Mouse (Mus musculus) gastrocnemius, postnatal 10 days (tissue): ENCODE measurements around the gene Cfap45. TPM values are rescaled to one million over a fixed set of nuclear protein-coding genes. Genes with fewer than 3 reads are reported as not detected.

Experiments
- DNase-seq: peaks from one replicate; pipeline ENCODE4 v3.0.0; 2021; ENCODE audit warnings: mixed read lengths
- long read RNA-seq, 2 experiments: library from polyadenylated mRNA; stranded (forward); transcript quantifications; one replicate each; pipeline ENCODE4 v2.0.0; 2021
- total RNA-seq, 2 experiments: library from RNA; stranded (reverse); gene quantifications; 2 replicates each; pipeline ENCODE4 v1.2.3; 2021

Cfap45 gene
- 1 to 10 TPM in 1 of 2 experiments, under 1 TPM in 1; 0.75 to 1.1 TPM for total RNA-seq
- long read RNA-seq, experiment 1, partial matches to known transcripts = 0 of 3 reads
- long read RNA-seq, experiment 1, other reads (novel, unspliced or antisense) = 2 of 3 reads
- long read RNA-seq, experiment 2, partial matches to known transcripts = 0 of 1 reads
- long read RNA-seq, experiment 2, other reads (novel, unspliced or antisense) = 1 of 1 reads

DNA sequence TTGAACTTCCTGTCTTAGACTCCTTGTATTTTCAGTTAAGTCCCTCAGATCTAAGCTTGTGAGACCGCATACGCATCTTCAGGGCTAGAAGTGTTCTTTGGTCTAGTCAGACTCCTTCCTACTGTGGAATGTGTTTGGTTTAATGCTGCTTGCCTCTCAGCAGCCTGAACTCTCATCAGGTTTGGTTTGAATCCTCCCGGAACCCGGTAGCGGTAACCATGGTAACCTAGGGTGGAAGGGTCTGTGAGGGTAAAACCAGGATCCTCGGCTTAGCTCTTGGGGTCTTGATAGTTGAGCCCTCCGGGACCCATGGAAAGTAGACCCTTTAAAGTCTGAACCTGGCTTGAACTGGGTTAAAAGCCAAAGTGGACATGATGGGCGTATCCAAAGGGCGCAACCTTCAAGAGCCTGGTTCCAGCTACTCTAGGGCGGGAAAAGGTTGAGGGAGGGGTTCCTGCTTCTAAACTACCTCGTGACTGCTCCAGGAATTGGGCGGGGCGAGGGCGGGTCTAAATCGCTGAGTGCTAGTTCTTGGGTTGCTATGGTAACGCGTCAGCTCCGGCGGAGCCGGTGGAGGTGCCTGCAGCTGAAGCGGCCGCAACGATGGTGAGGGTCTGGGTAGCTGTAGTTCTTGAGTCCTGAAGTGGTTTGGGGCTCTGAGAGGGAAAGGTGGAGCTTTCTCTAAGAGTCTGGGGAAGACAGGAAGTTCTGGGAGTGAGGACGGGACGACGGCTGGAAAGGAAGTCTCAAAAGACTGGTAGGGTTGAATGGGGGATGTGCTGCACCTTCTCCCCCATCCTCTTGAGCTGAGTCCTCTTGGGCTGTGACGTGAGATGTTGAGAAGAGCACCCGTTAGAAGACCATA is at the start of gene Cfap45:
Gene Cfap45, plus strand, starts transcription at position 226 of the 865 bp plus-strand sequence.
- peak; percentile 59 for DNase-seq

DNA sequence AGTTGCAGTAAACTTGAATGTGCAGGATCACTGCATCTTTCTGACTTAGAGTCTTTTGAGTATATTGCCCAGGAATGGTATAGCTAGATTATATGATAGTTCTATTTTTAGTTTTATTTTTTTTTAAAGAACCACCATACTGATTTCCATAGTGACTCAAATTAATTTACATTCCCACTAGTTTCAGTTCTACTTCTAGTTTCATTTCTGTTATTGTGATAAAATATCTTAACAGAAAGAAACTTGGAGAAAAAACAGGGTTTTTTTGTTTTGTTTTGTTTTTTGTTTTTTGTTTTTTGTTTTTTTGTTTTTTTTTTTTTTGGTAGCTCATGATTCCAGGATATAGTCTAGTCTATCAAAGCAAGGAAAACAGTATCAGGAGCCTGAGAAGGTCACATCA is 47.7 kb upstream of the Cfap45 start:
- no peak for DNase-seq

DNA sequence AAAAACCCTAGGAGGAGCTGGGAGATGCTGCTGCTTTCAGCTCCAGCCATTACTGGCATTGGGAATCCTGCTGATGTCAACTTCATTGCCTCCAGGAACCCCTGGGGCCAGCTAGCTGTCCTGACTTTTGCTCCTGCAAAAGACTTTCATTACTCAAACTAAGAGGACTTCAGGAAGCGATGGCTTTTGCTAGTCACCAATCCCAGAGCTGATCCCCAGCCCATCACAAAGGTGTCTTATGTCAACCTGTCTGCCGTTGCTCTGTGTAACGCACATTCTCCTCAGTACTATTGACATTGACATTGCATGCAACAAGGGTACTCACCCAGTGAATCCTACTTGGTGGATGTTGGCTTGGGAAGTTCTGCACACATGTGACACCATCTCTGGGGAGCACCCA is 46.4 kb upstream of the Cfap45 start:
- no peak for DNase-seq

DNA sequence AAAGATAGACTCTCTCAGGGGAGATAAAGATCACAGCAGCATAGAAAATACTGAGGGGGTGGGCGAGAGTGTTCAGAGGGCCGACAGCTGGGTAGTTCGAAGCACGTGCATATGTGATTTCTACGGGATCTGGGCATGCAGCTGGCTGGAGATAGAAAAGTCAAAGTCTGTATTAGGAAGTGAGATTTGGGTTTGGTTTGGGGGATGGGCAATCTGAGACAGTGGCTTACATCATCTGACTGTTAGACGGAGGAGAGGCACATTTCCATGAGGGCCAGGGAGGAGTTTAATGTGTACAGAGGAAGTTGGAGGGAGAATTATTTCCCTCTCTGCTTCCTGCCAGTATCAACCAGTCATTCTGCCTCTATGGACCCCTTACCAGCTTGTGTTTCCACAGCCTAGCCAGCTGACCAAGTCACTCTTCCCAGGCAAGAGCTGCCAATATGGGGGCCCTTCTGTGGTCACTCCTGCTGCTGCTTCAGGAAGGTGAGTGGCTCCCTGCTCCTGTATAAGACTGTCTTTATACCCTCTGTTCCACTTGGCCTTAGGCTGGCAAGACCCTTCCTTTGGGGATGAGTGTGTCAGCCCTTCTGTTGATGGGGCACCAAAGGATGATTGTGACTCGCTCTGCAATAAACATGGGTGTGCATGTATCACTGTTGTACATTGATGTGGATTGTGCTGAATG is 45.4 kb upstream of the Cfap45 start, which contains the start of gene Slamf9:
Gene Slamf9, plus strand, starts transcription at position 305 of the 688 bp plus-strand sequence.
- no peak for DNase-seq

DNA sequence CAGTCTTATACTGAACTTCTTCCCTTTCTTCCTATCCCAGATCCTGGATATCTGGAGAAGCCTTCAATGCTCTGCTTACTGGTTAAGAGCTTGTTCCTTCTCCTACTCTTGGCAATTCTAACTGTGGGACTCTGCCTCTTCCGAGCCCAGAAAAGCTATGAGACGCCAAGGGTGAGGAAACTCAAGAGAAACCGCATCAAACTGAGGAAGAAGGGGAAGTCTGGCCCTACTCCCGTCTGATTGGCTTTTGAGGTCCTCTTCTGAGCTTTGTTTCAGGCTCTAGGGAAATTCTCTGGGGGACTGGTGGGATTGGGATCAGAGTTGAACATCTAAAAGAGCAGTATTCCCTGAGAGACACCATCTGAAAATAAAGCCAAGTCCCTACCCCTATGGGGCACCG is 42.6 kb upstream of the Cfap45 start:
- DNase-seq = no peak

DNA sequence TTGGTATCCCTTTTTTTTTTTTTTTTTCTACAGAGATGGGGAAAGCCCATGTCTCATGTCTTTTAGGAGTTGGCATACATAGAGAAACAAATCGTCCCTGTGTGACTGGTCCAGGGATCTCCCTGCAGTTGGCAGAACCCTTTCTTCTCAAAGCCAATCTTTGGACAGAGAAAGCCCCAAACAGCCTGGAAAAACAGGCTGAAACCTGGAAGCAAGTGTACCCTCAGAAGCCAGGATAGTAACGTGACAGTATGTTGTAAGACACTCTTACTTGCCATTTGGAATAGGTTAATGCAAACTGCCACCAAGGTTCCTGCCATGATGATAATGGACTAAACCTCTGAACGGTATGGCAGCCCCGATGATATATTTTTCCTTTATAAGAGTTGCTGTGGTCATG is 40.2 kb upstream of the Cfap45 start:
- DNase-seq = no peak

DNA sequence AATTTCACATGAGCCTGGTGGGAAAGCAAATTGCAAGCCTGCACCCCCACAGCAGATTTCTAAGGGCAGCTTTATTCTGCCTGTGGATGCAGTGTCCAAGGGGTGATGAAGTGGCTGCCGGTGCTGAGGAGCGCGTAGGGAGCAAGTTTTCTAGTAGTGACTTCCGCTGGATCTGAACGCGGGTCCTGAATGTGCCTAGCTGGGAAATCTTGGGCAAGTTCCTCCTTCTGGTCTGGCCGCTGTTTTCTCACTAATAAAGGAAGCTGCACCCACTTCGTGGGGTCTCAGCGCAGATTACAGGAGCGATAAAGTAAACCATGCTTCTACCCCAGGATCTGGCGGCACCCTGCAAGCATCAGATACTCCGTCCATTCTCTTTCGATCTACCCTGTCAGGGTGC is 39.5 kb upstream of the Cfap45 start:
- no peak for DNase-seq

DNA sequence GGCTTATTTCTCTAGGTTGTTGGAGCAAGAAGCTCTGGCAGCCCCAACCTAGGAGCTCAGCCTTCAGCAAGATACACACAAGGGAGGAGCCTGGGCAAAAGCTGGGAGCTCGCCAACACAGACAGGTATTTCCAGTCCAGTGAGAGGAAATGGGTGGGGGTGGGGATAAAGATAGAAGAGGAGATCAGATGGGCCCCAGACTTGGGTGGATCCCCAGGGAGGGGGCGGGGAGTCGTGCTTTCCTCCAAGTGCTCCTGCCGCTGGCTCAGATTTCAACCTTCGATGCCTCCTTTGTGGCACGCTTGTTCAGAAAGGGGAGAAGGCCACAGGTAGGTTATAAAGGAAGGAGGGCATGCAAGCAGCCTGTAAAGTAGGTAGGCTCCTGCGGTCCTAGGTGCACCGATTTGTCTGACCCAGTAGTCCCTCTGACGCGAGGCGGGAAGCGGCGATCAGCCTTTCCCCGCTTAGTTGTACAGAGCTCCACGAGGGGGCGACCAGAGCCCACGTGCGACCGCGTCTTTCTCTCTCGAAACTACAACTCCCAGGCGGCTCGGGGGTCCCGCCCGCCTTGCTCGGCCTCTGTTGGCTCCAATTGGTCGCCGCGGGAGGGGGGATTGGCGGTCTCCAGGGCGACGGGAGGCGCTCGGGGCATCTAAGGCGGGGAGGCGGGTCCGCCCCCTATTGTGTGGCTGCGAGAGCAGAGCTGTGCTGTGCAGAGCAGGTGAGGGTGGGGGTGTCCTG is 38.9 kb upstream of the Cfap45 start, which contains the start of gene Igsf9:
Gene Igsf9, plus strand, starts transcription at position 249 of the 741 bp plus-strand sequence.
- peak; percentile 81 for DNase-seq

DNA sequence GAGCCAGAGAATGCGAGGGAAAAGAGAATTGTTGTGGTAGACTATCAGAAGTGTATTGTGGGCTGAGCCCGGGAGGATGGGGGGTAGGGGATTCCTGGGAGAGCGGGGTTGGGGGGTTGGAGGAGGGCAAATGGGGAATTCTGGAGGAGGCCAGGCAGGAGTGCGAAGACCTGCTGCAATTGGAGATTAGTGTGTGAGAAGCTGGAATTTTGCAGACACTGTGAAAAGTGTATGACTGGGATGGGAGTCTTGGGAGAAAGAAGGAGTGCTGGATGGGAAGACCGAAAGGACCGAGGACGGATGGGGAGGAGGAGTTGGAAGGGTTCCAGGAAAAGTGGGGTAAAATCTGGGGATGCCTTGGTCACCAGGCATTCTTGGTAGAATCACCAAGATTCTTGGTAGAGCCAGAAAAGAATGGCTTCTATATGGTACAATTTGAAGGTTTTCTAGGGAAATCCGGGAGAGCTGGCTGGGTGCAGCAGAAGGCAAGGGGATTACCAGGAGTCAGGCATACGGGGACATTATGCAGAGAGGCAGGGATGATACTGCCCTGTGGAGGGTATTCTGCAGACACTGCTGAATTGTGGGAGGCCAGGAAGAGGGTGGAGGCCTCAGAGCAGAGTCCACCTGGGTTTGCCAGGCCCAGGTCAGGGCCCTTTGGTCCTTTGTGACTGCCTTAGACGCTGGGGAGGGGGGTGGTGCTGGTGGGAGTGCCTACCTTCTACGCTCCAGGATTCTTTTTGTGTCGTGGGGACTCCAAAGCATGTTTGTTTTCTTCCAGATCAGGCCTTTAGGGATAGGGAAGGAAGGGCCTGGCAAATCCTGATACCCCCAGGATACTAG is 37.9 kb upstream of the Cfap45 start:
- no peak for DNase-seq

DNA sequence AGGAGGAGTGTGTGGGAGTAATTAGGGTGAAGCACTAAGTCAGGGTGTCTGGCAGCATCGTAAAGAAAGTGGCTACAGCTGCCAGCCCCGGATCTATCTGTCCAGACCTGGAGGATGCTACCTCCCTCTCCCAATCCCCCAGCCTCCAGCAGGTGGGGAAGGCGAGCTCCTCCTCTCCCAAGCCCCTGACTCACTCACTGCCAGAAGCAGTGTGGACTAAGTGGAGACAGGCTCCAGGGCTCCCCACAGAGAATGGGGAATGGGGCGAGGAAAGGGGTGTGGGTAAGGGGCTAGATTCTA is 37.3 kb upstream of the Cfap45 start:
- DNase-seq = no peak

DNA sequence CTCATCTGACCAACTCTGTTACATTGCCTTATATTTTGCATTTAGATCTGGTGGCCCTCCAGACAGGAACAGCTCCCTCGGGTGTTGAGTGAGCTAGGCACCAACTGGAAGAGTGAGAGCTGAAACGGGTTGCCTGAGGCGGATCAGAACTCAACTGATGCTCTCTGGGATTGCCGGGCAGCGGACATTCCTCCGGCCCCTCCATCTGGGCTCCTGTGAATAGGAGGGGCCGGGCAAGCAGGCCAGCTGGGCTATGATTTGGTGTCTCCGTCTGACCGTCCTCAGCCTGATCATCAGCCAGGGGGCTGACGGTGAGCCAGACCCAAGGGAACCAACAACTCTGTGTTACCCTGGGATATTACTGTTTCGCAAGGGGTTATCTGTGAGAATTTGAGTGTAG is 36.4 kb upstream of the Cfap45 start:
- no peak for DNase-seq

DNA sequence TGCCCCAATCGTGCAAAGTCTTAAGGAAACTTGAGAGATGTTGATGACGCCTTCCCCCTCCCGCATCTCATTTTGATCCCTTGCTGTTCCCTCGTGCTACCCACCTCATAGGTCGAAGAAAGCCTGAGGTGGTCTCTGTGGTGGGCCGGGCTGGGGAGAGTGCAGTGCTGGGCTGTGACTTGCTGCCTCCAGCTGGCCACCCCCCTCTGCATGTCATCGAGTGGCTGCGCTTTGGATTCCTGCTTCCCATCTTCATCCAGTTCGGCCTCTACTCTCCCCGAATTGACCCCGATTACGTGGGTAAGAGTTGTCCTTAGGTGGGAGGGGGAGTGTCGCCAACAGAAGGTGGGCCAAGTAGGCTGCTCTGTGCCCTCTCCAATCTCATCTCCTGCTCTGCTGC is 35.9 kb upstream of the Cfap45 start:
- no peak for DNase-seq

DNA sequence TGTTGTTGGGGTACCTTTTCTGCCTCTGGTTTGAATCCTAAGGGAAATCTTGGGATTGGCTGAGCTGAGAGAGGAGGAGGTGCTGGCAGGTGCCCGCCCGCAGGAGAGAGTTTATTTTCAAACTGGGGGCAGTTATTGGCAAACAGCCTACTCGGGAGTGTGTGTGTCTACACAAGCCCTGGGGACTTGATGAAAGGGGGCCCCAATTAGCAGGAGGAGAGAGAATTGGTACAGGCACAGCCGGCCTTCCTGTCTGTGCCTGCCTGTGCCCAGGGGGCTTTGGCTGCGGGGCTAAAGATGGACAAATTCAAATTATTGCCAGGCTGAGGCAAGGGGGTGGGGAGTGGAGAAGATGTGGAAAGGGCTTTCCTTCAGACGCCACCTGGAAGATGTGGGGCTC is 34.8 kb upstream of the Cfap45 start:
- DNase-seq = no peak

DNA sequence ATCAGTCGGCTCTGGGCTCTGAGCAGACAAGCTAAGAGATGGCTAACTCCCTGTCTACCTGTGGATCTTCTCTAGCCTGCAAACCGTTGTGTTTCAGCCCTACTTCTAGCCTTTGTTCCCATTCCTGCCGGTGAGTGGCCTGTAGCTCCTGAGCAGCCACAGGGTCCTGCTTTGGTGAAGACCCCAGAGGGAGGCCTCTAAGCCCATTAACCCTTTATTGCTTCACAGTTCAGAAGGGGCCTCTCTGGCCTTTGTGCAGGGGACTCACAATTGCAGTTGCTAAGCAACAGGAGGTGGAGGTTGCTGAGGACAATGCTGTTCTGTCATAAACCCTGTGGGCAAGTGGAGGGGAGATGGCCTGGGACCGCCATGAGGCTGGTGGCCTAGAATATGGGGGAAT is 34.4 kb upstream of the Cfap45 start:
- DNase-seq = no peak

DNA sequence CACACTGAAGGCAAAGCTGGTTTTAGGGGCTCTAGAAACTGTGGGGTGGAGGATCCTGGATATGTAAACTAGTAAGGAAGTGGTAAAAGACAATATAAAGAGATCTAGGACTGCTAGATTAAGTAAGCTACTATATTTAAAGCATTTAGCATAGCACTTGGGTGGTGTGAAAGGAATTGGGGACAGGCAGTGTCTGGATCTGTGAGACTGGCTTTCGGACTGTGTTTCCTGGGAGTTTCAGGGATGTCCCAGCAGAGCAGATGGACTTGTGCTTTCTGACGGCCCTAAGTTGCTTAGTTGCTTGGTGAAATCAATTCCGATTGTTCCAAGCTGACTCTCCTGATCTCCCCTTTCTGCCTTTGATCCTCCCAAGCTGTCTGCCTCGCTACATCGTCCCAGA is 34.0 kb upstream of the Cfap45 start:
- DNase-seq = no peak

DNA sequence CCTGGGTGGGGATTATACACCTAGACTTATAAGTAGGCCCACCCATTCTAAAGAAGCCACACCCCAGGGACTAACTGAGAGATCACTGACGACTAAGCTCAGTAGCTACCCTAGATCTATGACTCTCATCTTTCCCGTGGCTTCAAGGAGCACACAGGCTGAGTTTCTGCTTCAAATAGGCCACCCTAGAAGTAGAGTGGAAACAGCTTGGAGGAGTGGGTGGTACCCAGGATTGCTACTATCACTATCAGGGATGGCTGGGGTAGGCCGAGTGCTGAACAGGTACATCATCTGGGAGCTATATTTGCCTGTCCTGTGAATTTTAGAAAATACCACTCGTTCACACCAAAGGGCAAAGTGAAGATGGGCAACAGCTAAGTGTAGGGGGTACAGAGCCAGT is 32.7 kb upstream of the Cfap45 start:
- DNase-seq = no peak

DNA sequence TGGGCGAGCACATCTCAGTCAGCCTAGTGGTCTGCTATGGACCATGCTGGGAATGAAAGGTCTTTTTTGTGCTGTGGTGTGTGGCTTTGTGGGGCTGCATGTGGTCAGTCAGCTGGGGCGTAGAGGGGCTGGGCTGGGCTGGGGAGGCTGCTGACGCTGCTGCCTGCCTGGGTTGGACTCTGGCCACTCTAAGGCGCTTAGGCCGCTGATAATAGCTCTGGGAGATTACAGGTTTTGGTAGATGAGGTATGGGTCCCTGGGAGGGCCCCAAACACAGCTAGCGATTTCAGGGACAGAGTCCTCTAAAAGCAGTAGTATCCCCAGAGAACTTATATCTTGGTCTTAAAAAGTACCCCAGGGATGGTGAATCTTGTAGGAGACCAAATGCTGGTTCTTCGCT is 31.8 kb upstream of the Cfap45 start:
- no peak for DNase-seq

DNA sequence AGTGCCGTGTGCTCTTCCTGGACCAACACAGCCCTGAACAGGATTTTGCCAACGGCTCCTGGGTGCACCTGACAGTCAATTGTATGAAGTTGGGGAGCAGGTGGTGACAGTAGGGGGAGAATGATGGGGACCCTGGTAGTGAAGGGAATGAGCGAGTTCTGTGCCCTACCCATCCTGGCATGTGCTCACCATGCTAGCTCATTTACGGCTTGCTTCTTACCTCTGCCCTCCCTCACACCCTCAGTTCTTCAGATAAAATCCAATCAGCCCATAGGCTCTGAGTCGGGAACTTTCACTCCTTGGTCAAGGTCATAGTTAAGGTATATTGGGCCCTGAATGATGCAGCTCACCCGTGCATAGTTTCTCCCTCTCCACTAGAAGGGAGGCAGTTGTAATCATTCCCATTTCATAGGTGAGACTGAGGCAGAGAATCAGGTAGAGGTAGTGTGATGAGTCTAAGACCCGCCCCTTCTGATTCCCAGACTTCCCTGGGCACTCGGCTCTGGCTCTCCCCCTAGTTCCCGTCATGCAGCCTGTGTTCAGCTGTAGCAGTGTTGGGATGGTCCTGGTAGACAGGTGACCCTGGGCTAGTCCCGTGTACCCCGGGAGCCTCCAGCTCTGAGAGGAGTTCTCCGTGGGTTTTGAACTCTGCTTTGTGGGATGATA is 30.9 kb upstream of the Cfap45 start:
- no peak for DNase-seq

DNA sequence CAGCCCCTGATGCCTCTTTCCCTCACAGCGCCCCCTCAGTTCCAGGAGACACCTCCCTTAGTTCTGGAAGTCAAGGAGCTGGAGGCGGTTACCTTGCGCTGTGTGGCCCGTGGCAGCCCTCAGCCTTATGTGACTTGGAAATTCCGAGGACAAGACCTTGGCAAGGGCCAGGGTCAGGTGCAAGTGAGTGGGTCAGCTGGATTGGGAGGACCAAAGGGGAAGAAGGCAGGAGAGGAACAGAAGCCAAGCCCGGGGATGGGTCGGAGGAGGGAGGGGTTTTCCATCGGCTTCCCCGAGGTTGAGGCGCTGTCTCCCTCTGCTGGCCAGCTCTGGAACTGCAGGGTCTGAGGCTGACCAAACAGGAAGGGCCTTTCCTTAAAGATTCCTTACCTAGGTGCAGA is 30.3 kb upstream of the Cfap45 start:
- DNase-seq = peak; percentile 95

DNA sequence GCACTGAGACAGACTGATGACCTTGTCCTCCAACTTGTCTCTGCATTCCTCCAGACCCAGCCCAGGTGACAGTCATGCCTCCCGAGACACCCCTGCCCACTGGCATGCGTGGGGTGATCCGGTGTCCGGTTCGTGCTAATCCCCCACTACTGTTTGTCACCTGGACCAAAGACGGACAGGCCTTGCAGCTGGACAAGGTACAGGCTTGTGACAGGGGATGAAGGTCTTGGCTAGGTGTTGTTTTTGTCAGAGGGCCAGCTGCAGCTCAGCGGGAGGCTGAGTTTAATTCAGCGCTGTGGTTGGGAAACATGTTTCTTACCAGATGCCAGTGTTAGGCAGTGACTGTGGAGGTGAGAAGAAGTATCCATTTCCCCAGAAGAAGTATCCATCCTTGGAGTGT is 28.6 kb upstream of the Cfap45 start:
- DNase-seq = no peak

DNA sequence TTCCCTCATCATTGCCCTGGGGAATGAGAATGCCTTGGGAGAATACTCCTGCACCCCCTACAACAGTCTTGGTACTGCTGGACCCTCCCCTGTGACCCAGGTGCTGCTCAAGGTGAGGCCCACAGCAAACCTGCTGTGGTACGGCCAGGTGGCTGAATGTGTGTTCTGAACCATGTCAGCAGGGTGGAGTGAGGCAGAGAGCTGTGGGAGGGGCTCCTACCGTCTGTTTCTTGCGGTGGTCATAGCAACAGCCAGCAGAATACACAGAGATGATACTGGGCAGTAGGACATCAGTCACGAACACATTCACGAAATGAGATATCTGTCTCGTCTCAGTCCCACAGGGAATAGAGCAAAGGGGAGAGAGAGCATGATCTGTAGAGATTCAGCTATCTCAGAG is 27.1 kb upstream of the Cfap45 start:
- no peak for DNase-seq
